Mouse (Mus musculus): ENCODE data around the gene Olfr1339. TPM values are rescaled to one million over a fixed set of nuclear protein-coding genes. Genes with fewer than 3 reads are reported as not detected.

Gene Olfr1339
- not detected in 2 replicates for total RNA-seq (2023)

DNA sequence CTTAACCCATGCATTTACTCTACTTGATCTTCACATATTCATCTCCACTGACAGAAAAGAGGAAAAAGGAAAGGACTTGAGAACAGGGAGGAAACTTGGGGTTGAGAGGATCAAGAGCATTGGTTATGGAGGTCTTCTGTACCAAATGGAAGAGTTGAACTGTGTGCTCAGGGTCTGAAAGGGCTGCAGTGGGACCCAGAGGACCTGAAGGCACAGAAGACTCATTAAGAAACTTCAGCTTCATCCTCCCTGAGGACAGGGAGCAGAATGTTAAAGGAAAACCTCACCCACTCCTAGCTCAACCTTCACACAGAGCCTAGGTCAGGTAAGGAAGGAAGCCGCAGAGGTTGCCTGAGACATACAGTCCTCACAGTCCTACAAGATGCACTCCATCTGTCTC is at the start of gene Olfr1339:
Gene Olfr1339 (plus strand): TSS at position 301 of the 400 bp plus-strand sequence.

GRCm38 (mm10) chr4:118692412-118692973 is 39.5 kb upstream of the Olfr1339 start, which contains the start of gene Olfr1342:
Gene Olfr1342 (minus strand): TSS chr4:118692756.

DNA sequence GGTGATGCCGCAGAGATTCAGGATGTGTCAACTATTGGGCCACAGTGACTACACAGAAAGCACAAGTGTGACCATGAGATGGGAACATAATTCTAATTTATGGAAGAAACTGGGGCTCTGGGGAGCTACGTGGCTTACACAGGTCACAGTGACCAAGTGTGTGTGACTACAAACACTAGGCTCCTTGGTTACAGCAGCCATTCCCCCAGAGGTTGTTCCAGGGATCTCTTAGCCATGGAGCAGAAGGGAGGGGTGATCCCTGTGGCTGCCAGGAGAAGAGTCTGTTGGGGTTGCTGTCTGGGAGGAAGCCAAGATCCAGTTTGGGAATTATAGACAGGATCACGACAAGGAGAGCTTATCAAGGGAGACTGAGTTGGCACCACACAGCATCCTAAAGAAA is 28.8 kb upstream of the Olfr1339 start, which contains the start of gene Olfr1341:
Gene Olfr1341 (plus strand): TSS at position 301 of the 400 bp plus-strand sequence.

GRCm38 (mm10) chr4:118719838-118720237 is 12.1 kb upstream of the Olfr1339 start, which contains the start of gene Olfr1340:
Gene Olfr1340 (plus strand): TSS chr4:118720138.

GRCm38 (mm10) chr4:118758637-118759036 is 26.7 kb downstream of the Olfr1339 start, which contains the start of gene Olfr1338:
Gene Olfr1338 (minus strand): TSS chr4:118758737.

GRCm38 (mm10) chr4:118782486-118782885 is 50.5 kb downstream of the Olfr1339 start, which contains the start of gene Olfr1337:
Gene Olfr1337 (minus strand): TSS chr4:118782586.

Other genes with a start within 250 kb of the Olfr1339 start
- 2.7 and 3.6 TPM in 2 replicates for gene Tie1, start 242.1 kb upstream of the Olfr1339 start, total RNA-seq (2023)
- not detected in 2 replicates for gene 2610528J11Rik, start 205.2 kb upstream of the Olfr1339 start, total RNA-seq (2023)
- not detected in 2 replicates for gene Tmem125, start 188.1 kb upstream of the Olfr1339 start, total RNA-seq (2023)
- 2.0 and 2.6 TPM in 2 replicates for gene Cfap57, start 111.4 kb upstream of the Olfr1339 start, total RNA-seq (2023)
- gene Ebna1bp2, start 111.4 kb upstream of the Olfr1339 start, total RNA-seq (2023): 38.9 and 53.0 TPM in 2 replicates
- gene Olfr62, start 73.2 kb upstream of the Olfr1339 start, total RNA-seq (2023): not detected in 2 replicates
- not detected in 2 replicates for gene Olfr1342, start 39.4 kb upstream of the Olfr1339 start, total RNA-seq (2023)
- gene Olfr1341, start 28.7 kb upstream of the Olfr1339 start, total RNA-seq (2023): not detected in 2 replicates
- not detected in 2 replicates for gene Olfr1340, start 12.0 kb upstream of the Olfr1339 start, total RNA-seq (2023)
- not detected in 2 replicates for gene Olfr1338, start 26.6 kb downstream of the Olfr1339 start, total RNA-seq (2023)
- not detected in 2 replicates for gene Olfr1337, start 50.4 kb downstream of the Olfr1339 start, total RNA-seq (2023)
- gene Olfr1335, start 77.8 kb downstream of the Olfr1339 start, total RNA-seq (2023): not detected in 2 replicates
- gene Olfr1333, start 104.1 kb downstream of the Olfr1339 start, total RNA-seq (2023): not detected in 2 replicates
- not detected in 2 replicates for gene Olfr1331, start 132.5 kb downstream of the Olfr1339 start, total RNA-seq (2023)
- not detected in 2 replicates for gene Olfr1330, start 156.4 kb downstream of the Olfr1339 start, total RNA-seq (2023)
- not detected in 2 replicates for gene Olfr1329, start 185.3 kb downstream of the Olfr1339 start, total RNA-seq (2023)
- gene Olfr1328, start 206.4 kb downstream of the Olfr1339 start, total RNA-seq (2023): not detected in 2 replicates
- not detected in 2 replicates for gene Lao1, start 229.4 kb downstream of the Olfr1339 start, total RNA-seq (2023)

Data from neutrophil, adult 65 days (primary cell).